Mouse (Mus musculus): ENCODE results near the gene Abhd12b.

- no peak for TF ChIP-seq CTCF (IDR thresholded peaks at IDR 0.05; ENCODE audit: borderline replicate concordance, insufficient read depth, low read depth, low read length)
- no peak for TF ChIP-seq POLR2A (IDR thresholded peaks at IDR 0.05; ENCODE audit: borderline replicate concordance, insufficient read depth, low read length)
Observed at GRCm38 (mm10) chr12:70140542-70140941, 13.4 kb upstream of the Abhd12b start.
